Mouse (Mus musculus) layer of hippocampus, postnatal 14 days (tissue): ENCODE data around the gene Tbc1d8. TPM values are rescaled to one million over a fixed set of nuclear protein-coding genes. Genes with fewer than 3 reads are reported as not detected.

ENCODE experiments used
- DNase-seq, 2 experiments: peaks; one replicate each; pipeline ENCODE4 v3.0.0; 2021 to 2022; ENCODE audit warnings: low spot score in 2 of 2, mixed read lengths in 1 of 2
- total RNA-seq, 2 experiments: library from RNA; stranded (reverse); gene quantifications; 2 replicates each; pipeline ENCODE4 v1.2.3; 2021

The Tbc1d8 gene
- total RNA-seq, 2 experiments from 2014 or later = 13.2 TPM

GRCm38 (mm10) chr1:39448238-39448637 is 30.3 kb downstream of the Tbc1d8 start:
- DNase-seq = no peak

- DNase-seq = peak in 1 of 2 experiments; percentile 39
Measured at GRCm38 (mm10) chr1:39446178-39446577, 32.4 kb downstream of the Tbc1d8 start.

- DNase-seq = no peak
Measured at GRCm38 (mm10) chr1:39445303-39446050, 33.1 kb downstream of the Tbc1d8 start.

- no peak for DNase-seq
Measured at GRCm38 (mm10) chr1:39443764-39444163, 34.8 kb downstream of the Tbc1d8 start.

GRCm38 (mm10) chr1:39441686-39442085 is 36.9 kb downstream of the Tbc1d8 start:
- peak; percentile 32 to 49 for DNase-seq

GRCm38 (mm10) chr1:39439661-39440548 is 38.6 kb downstream of the Tbc1d8 start:
- no peak for DNase-seq

GRCm38 (mm10) chr1:39438629-39439028 is 39.9 kb downstream of the Tbc1d8 start:
- no peak for DNase-seq

GRCm38 (mm10) chr1:39434264-39434663 is 44.3 kb downstream of the Tbc1d8 start:
- no peak for DNase-seq

- DNase-seq = no peak
Measured at GRCm38 (mm10) chr1:39430020-39430419, 48.5 kb downstream of the Tbc1d8 start.

- no peak for DNase-seq
Measured at GRCm38 (mm10) chr1:39429015-39429414, 49.5 kb downstream of the Tbc1d8 start.

GRCm38 (mm10) chr1:39428280-39428679 is 50.3 kb downstream of the Tbc1d8 start:
- DNase-seq = no peak

- DNase-seq = no peak
Measured at GRCm38 (mm10) chr1:39425497-39425896, 53.1 kb downstream of the Tbc1d8 start.

- DNase-seq = no peak
Measured at GRCm38 (mm10) chr1:39420987-39421386, 57.6 kb downstream of the Tbc1d8 start.

GRCm38 (mm10) chr1:39418852-39419251 is 59.7 kb downstream of the Tbc1d8 start:
- DNase-seq = no peak

GRCm38 (mm10) chr1:39417817-39418216 is 60.7 kb downstream of the Tbc1d8 start:
- DNase-seq = peak in 1 of 2 experiments; percentile 11

GRCm38 (mm10) chr1:39410085-39410821 is 68.3 kb downstream of the Tbc1d8 start:
- no peak for DNase-seq

GRCm38 (mm10) chr1:39408668-39409067 is 69.9 kb downstream of the Tbc1d8 start:
- no peak for DNase-seq

GRCm38 (mm10) chr1:39408123-39408522 is 70.4 kb downstream of the Tbc1d8 start:
- no peak for DNase-seq

- no peak for DNase-seq
Measured at GRCm38 (mm10) chr1:39407108-39407507, 71.4 kb downstream of the Tbc1d8 start.

- no peak for DNase-seq
Measured at GRCm38 (mm10) chr1:39400173-39400572, 78.4 kb downstream of the Tbc1d8 start.

- DNase-seq = no peak
Measured at GRCm38 (mm10) chr1:39399228-39399627, 79.3 kb downstream of the Tbc1d8 start.
